Mouse (Mus musculus) forebrain, postnatal 0 days (tissue): Measurements from ENCODE around the gene Pip5kl1. TPM values are rescaled to one million over a fixed set of nuclear protein-coding genes. Genes with fewer than 3 reads are reported as not detected.

ENCODE experiments used
- ATAC-seq: fragments of 200-750 bp; cut with Nextera tagmentation; 2 replicates; pipeline ENCODE4 v1.8.0; 2017; ENCODE audit warnings: mild to moderate bottlenecking, moderate library complexity
- DNase-seq: peaks from one replicate; pipeline ENCODE4 v3.0.0-alpha.2; 2015
- H3K27ac ChIP-seq: fragments of 300-500 bp; sonication (generic); 2 replicates; pipeline ENCODE4 v1.5.1; 2014; ENCODE audit warnings: low read depth, mild to moderate bottlenecking, antibody characterized with exemption, low read length, moderate library complexity, mixed read lengths
- H3K27me3 ChIP-seq: fragments of 300-500 bp; sonication (generic); 2 replicates; pipeline ENCODE4 v1.6.1; 2014; ENCODE audit warnings: mild to moderate bottlenecking, low read length, mixed read lengths; ENCODE audit not compliant: insufficient read depth
- H3K36me3 ChIP-seq: fragments of 300-500 bp; sonication (generic); 2 replicates; pipeline ENCODE4 v1.6.1; 2014; ENCODE audit warnings: mild to moderate bottlenecking, moderate library complexity; ENCODE audit not compliant: insufficient read depth
- H3K4me1 ChIP-seq: fragments of 300-500 bp; sonication (generic); 2 replicates; pipeline ENCODE4 v1.6.1; 2014; ENCODE audit warnings: antibody characterized with exemption; ENCODE audit not compliant: insufficient read depth
- H3K4me2 ChIP-seq: fragments of 300-500 bp; sonication (generic); 2 replicates; pipeline ENCODE4 v1.6.1; 2014; ENCODE audit warnings: low read depth, mild to moderate bottlenecking, moderate library complexity
- H3K4me3 ChIP-seq: fragments of 300-500 bp; sonication (generic); 2 replicates; pipeline ENCODE4 v1.5.1; 2014; ENCODE audit warnings: low read depth, low read length, mixed read lengths
- H3K9ac ChIP-seq: fragments of 300-500 bp; sonication (generic); 2 replicates; pipeline ENCODE4 v1.6.1; 2014; ENCODE audit warnings: mild to moderate bottlenecking
- H3K9me3 ChIP-seq: fragments of 300-500 bp; sonication (generic); 2 replicates; pipeline ENCODE4 v1.6.1; 2016; ENCODE audit warnings: low read length
- CTCF ChIP-seq: sonication (generic); IDR thresholded peaks from 2 replicates; pipeline ENCODE4 v1.5.1; 2016; ENCODE audit warnings: antibody characterized with exemption, control low read depth, low read depth
- WGBS: fragments of 180-500 bp; shearing (Covaris S2); extraction: QIAGEN DNeasy Blood & Tissue Kit; methylation state at CpG from one replicate; pipeline ENCODE4 v1.1.7; 2014; 5-methylcytosine and 5-hydroxymethylcytosine counted together
- polyA plus RNA-seq: library from polyadenylated mRNA; unstranded; fragments of >200 nt; fragmentation: Nextera tagmentation; extraction: Ambion mirVana; gene quantifications from 2 replicates; pipeline ENCODE4 v1.2.1, GENCODE M21; 2015
- total RNA-seq: library from RNA; depleted of rRNA; stranded (reverse); fragments of >200 nt; gene quantifications from 2 replicates; pipeline ENCODE4 v1.2.3, GENCODE M21; 2014

Gene Pip5kl1
- total and polyA plus RNA-seq, 2 experiments from 2014 or later: 8.2 to 11.8 TPM

DNA sequence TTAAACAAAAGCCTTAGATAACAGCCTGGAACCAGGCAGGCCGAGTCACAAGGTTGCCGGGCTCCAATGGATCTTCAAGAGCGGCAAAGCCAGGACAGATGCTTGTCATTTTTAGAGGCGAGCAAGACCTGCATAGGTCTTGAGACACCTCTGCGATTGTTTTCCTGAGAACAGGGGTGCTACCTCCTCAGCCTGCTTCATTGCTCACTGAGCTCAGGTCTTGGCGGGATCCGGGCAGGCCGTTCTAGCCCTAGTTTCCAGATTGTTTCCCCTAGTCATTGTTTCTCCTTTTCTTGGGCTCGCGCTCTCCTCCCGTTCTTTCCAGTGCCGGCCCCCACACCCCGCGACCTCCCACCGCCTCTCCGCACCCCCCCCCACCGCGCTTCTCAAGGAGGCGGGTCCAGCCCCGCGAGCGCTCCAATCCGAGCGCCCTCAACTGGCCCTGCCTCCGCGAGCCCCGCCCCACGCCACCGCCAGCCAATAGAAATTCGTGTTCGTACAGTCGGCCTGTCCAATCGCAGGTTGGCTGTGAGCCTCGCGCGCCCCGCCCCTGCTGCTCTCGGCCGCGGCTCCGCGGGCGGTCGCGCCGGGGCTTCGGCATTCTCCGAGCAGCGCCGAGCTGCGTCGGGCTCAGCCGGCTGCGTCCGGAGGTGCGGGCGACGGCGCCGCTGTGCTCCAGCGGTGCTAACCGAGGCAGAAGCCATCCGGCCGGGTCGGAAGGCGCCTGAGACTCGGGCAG is 39.7 kb upstream of the Pip5kl1 start, which contains the start of gene Fam102a:
TSS of gene Fam102a (plus strand) at position 600 of the 739 bp plus-strand sequence.
- no peaks in the 10 kb centered on the region for H3K9me3 ChIP-seq
- peak; percentile 96 for ATAC-seq
- no peaks in the 10 kb centered on the region for H3K27me3 ChIP-seq
- H3K27ac ChIP-seq: peak within 1 kb of the TSS; percentile 91
- peak within 1 kb of the TSS; percentile 92 for H3K9ac ChIP-seq
- H3K4me3 ChIP-seq: peak within 1 kb of the TSS; percentile 92
- no peaks in the 10 kb centered on the region for H3K36me3 ChIP-seq
- peak; percentile 98 for DNase-seq
- peaks cover 25% of the 10 kb centered on the region for H3K4me1 ChIP-seq
- under 1% methylated on average over 66 of the region's 67 CpGs for WGBS
- peak within 1 kb of the TSS; percentile 76 for H3K4me2 ChIP-seq
- TF ChIP-seq CTCF: no peak

DNA sequence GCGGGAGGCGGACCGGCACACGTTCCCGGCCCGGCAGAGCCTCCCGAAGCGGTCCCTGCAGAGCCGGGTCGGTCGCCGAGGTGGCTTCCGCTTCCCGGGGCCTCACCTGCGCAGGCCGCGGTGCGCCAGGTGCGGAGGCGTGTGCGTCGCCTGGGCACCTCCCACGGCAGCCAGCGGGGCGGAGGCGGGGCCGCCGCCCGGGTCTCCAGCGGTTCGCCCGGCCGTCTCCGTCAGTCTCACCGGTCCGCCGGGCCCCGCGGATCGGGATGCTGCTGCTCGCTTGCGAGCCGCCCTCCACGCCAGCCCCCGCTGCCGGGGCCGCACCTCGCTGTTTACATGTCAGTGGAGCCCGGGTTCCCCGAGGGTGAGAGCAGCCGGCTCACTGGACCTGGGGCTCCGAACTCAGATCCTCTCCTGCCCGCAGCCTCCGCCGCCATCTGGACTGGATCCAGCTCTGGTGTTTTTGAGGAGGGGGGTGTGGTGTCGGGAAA is 39.1 kb upstream of the Pip5kl1 start:
- no peak for TF ChIP-seq CTCF
- Histone ChIP-seq H3K4me3 (peak overlapping the region; percentile 92), H3K9me3 (no peaks in the 10 kb centered on the region), H3K4me2 (peak overlapping the region; percentile 76), H3K9ac (peak overlapping the region; percentile 92), H3K36me3 (no peaks in the 10 kb centered on the region), H3K27me3 (no peaks in the 10 kb centered on the region), H3K4me1 (peaks cover 25% of the 10 kb centered on the region), H3K27ac (peak overlapping the region; percentile 91)
- ATAC-seq (peak; percentile 53; the same call in 1 of the 2 replicates), DNase-seq (peak; percentile 60)
- WGBS: 2% methylated on average over 55 of the region's 56 CpGs

DNA sequence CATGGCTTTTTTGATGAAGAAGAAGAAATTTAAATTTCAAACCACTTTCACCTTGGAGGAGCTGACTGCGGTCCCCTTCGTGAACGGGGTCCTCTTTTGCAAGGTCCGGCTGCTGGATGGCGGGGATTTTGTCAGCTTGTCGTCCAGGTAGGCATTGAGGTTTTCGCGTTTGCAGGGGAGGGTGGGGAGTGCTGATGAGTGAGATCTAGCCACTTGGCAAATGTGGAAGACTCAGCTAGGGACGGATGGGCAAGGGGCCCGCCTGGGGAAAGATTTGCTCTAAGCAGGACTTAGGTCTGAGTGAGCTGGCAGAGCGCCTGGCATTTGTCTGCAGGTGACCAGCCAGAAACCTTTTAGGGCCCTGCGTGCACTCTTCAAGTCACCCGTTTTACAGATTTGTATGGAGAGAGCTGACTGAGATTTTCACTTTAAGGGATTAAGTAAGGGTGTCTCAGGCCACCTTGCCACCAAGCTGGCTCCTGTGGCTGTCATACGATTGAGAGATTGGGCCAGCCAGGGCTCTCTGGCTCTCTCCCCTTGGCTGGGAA is 38.4 kb upstream of the Pip5kl1 start:
- Histone ChIP-seq H3K4me1 (peaks cover 25% of the 10 kb centered on the region), H3K27me3 (no peaks in the 10 kb centered on the region), H3K9me3 (no peaks in the 10 kb centered on the region), H3K27ac (peak overlapping the region; percentile 46), H3K4me2 (peak overlapping the region; percentile 76), H3K9ac (peak overlapping the region; percentile 92), H3K36me3 (no peaks in the 10 kb centered on the region), H3K4me3 (peak overlapping the region; percentile 92)
- TF ChIP-seq CTCF: no peak
- 3% methylated on average over 14 of the region's 14 CpGs for WGBS
- ATAC-seq: no peak
- no peak for DNase-seq

DNA sequence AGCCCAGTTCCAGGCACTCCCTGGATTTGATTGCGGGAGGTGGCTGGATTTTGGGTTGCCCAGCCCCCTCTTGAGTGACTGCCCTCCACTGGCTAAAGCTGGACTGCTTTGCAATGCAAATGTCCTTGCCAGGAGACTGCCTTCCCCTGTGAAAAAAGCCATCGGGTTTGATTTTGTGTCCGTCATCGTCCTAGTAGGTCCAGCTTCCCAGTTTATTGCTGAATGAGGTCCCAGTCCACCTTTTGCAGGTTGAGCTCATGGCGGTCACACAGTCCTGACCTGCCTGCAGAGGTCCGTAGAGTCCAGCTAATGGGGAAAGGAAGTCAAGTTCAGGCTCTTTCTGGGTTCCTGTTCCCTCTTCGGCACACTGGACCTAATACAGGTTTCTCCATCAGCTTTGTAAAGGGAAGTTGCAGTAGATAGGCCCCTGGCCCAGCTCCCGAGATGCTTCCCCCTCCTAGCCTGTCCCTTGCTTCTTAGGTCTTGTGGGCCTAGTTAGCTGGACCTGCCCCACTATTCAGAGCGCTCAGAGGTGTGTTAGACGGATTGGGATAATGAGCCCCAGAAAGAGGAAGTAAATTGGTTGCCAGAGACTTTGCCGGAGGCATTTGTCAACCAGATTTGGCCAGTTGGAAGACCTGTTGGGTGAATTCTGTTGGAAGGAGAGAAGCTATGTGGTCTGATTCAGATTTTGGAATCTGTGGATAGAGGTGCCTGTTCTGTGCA is 37.8 kb upstream of the Pip5kl1 start:
- Histone ChIP-seq H3K9me3 (no peaks in the 10 kb centered on the region), H3K9ac (peak overlapping the region; percentile 92), H3K36me3 (no peaks in the 10 kb centered on the region), H3K27me3 (no peaks in the 10 kb centered on the region), H3K4me1 (peaks cover 25% of the 10 kb centered on the region), H3K4me2 (peak overlapping the region; percentile 76), H3K27ac (peak overlapping the region; percentile 46), H3K4me3 (peak overlapping the region; percentile 92)
- 0 out of 2 replicates have a peak, but pooled peaks have one; percentile 23 for TF ChIP-seq CTCF
- peak; percentile 41 for DNase-seq
- ATAC-seq: no peak
- WGBS: 3% methylated on average over 11 of the region's 11 CpGs

DNA sequence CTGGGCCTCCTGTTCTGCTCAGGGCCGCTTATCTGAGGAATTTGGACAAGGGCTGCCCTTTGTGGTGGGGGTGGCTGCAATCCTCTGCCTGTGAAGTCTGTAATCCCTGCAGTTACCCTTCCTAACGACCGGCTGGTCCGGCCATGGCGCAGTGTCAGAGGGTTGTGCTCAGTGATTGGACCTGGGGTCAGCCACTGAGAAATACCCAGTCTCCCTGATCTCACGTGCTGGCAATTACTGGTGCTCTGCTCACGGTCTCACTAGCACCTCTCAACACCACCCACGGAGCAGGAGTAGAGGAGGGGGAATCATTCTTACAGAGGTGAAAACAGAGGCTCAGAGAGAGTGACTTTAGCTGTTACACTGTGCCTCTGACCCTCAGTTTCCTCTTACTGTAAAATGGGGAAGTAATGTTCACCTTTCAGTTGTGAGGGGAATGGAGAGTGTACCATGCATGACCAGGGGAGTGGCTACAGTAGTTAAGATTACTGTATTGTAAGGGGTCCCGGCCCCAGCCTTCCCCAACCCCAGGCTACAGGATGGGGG is 37.2 kb upstream of the Pip5kl1 start:
- H3K4me3 ChIP-seq: peak overlapping the region; percentile 92

DNA sequence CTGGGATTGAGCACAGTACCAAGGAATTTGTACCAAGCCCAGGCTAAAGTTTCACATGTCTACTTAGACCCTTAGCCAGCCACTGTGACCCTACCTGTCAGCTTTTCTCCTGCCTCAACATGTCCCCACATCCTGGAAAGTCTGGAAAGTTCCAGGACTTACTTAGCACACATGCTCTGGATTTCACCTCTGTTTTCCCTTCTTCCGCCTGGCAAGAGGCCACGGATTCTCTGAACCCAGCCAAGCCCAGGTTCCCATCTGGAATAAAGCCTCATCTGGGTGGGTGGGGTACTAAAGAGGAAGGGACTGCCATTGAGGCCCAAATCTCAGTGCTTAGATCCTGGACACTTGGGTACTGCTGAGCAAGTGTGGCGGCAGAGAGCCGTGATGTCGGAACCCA is 36.7 kb upstream of the Pip5kl1 start:
- 0 out of 2 replicates have a peak overlapping the region, but pooled peaks have one; percentile 10 for H3K9ac ChIP-seq
- H3K4me1 ChIP-seq: peaks cover 25% of the 10 kb centered on the region
- H3K4me3 ChIP-seq: peak overlapping the region; percentile 92; the same call in 1 of the 2 replicates

More for the DNA sequence above, 37.2 kb upstream of the Pip5kl1 start:
- Histone ChIP-seq H3K9ac (peak overlapping the region; percentile 92), H3K27ac (0 out of 2 replicates have a peak overlapping the region, but pooled peaks have one; percentile 46), H3K27me3 (no peaks in the 10 kb centered on the region), H3K4me2 (peak overlapping the region; percentile 76), H3K9me3 (no peaks in the 10 kb centered on the region), H3K4me1 (peaks cover 25% of the 10 kb centered on the region), H3K36me3 (no peaks in the 10 kb centered on the region)
- 14% methylated on average over 9 of the region's 9 CpGs for WGBS
- no peak for DNase-seq
- ATAC-seq: no peak
- TF ChIP-seq CTCF: no peak

More for the DNA sequence above, 36.7 kb upstream of the Pip5kl1 start:
- Histone ChIP-seq H3K36me3 (no peaks in the 10 kb centered on the region), H3K27ac (no peak overlapping the region), H3K4me2 (peak overlapping the region; percentile 76), H3K9me3 (no peaks in the 10 kb centered on the region), H3K27me3 (no peaks in the 10 kb centered on the region)
- DNase-seq (no peak), ATAC-seq (no peak)
- 75% methylated on average over 5 of the region's 5 CpGs for WGBS
- TF ChIP-seq CTCF: no peak
